Mouse (Mus musculus) layer of hippocampus, adult 9-11 months (tissue): Measurements from ENCODE around the gene Card19.
A peak's percentile ranks its signal among the peaks of the same experiment; 100 is the strongest.

Experiments used
- DNase-seq: peaks from one replicate; pipeline ENCODE4 v3.0.0; 2022

The Card19 gene

DNA sequence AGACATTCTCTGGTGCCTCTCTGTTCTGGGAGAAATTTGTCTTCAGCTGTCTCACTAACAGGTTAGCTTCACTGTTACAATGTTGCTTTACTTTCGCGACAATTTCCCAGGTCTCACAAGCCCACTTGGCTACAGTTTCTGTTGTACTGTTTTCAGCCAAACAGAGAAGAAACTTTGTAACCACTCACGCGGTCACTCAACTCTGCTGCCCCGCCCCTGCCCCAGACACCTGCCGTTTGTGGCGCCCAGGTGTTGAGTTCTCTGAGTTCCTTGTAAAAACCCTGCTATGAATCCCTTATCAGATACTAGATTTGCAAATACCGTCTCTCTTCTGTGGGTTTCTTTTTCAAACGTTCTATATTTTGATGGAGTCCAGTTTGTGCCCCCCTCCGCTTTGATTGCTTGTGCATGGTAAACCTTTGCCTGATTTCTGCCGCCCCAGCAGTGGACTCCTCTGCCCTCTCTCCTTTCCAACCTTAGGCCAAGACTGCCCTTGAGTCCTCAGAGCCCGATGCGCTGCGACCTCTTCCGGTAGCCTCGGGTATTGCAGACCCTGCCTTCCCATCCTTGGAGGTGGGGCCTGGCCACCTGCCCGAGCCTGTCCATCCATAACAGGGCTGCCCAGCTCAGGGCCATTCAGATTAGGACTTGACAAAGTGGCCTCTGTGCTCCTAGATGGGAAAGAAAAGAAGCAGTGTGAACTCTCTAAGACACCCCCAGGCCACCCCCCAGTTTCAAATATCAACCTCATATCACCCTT is 46.2 kb downstream of the Card19 start:
- DNase-seq, result peak; percentile 81

DNA sequence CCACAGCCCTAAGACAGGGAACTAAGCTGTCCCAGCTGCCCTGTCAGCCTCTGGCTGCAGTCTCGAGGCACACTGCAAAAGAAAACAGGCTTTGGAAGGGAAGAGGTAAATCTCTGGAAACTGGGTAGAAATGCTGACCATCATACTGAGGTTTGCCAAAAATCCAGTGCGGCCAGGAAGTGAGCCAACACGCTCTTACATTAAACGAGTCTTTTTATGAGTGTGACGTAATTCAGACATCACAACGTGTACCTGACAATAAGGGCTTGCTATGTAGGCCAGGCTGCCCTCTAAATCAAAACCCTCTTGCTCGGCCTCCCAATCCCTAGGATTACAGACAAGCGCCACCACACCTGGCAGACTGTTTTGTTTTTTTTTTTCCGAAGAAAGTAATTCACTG is 48.8 kb downstream of the Card19 start:
- no peak for DNase-seq

DNA sequence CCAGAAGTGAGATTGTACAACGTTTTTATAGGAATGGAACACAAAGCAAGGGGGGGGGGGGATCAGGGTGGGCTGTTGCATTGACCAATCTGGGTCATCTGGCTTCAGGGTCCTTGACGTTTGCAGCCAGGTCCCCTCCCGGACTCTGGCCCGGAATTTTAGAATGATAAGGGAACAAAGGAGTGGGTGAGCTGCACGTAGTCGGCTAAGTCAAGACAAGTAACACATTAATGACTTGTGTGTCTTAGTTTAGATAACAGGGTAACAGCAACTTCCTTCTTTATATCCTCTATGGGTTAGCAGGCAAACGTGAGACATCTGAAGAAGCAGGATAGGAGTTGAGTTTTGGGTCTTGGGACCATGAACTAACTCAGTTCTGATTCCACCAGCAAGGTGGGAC is 52.2 kb downstream of the Card19 start:
- DNase-seq, result no peak

DNA sequence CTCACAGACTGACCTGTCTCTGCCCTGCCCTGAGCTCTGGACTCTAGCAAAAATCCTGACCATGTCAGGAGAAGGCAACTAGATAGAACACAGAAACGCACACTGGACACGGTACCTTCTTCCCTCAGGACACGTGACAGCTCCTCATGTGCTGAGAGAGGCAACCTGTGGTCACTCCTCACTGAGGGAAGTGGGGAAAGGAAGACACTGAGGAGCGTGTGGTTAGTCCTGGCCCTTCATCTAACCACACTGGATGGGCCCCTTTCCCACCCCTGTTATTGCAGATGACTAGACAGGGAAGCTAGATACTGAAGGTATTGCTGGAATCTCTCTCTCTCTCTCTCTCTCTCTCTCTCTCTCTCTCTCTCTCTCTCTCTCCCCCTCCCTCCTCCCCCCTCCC is 53.1 kb downstream of the Card19 start:
- DNase-seq, result no peak

DNA sequence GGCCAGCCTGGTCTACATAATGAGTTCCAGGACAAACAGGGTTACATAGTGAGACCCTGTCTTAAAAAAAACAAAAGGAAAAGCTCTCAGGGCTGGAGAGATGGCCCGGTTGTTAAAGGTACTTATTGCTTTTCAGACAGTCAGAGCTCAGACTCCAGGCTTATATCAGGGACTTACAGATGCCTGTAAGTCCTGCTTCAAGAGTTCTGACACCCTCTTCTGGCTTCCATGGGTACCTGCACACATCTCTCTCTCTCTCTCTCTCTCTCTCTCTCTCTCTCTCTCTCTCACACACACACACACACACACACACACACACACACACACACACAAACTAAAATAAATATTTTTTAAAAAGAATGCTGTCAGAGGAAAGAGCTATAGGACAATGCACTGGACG is 54.6 kb downstream of the Card19 start:
- DNase-seq, result no peak

DNA sequence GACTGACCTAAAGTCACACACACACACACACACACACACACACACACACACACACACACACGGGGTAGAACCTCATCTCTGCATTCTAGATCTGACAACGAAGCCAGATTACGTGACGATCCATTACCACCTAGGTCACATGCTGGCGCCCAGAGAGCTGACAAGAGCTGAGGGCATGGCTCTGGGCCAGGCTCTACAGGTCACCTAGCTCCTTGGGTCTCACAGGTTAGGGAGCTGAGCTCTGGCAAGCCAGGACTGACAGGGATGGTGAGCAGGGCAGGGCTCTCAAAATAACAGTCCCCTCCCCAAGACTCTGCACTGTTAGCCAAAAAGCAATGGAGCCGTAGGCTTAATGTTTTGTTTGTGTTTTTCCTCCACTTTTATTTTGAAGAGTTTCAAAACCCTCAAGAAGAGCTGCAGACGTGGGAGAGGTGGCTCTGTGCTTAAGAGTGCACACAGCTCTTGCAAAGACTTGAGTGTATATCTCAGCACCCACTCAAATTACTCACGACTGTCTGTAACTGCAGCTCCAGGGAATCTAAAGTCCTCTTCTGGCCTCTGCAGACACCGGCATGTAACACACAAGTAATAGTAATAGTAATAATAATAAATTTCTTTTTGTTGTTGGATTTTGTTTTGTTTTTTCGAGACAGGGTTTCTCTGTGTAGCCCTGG is 57.7 kb downstream of the Card19 start:
- DNase-seq, result no peak

DNA sequence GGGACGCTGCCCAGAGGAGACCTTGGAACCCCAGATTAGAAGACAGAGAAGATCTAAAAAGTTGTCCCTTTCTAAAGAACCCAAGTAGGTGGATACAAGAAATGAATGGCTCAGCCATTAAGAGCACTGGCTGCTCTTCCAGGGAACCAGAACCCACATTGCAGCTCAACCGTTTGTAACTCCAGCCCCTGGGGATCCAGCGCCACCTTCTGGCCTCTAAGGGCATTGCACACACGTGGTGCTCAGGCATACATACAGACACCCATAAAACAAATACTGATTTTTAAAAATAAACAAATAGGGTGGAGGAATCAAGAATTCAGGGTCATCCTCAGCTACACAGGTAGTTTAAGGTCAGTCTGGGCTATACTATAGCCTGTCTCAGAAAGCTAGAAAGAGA is 59.2 kb downstream of the Card19 start:
- no peak for DNase-seq

DNA sequence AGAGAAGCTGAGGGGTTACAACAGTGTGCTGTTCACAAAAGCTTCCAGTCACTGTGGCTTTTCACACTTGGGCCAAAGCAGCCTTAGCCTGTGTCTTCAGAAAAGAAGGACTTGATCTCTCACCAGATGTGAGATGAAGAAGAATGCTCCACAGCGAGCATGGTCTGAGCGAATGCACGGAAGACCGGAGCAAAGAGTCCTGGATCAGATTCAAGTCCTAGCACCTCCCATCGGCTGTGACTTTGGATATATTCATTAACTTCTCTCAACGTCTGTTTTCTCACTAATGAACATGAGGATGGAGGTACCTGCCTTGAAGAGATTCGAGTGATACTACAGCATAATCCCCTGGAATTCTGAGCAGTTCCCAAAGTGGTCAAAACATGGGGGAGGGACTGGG is 61.2 kb downstream of the Card19 start:
- DNase-seq, result no peak

DNA sequence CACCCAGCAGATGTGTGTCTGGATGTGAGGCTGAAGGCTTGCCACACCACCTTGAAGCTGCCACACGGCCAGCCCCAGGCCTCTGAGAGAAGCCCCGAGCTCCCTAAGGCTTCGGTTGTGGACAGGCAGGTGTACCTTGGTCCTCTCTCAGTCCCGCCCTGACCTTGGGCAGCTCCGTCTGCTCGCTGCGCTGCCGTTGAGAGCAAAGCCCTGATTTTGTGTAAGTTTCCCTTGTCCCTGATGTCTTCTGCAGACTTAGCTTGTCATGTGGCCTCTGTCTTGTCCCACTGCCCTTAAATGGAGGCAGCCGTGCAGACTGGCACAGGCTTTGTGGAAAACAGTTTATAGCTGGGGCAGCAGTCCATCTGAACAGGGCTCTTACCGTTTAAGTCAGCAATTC is 61.8 kb downstream of the Card19 start:
- no peak for DNase-seq
